Mouse (Mus musculus) CH12F3 (cell line): ENCODE results near the gene Gucy1b2.

Experiments used
- in situ Hi-C: fragments of 300-500 bp; cut with MboI; formaldehyde crosslinking; loops from 2 replicates; pipeline ENCODE4 v1.14.3; 2020; ENCODE audit warnings: low sequenced_read_pairs

The Gucy1b2 gene

DNA sequence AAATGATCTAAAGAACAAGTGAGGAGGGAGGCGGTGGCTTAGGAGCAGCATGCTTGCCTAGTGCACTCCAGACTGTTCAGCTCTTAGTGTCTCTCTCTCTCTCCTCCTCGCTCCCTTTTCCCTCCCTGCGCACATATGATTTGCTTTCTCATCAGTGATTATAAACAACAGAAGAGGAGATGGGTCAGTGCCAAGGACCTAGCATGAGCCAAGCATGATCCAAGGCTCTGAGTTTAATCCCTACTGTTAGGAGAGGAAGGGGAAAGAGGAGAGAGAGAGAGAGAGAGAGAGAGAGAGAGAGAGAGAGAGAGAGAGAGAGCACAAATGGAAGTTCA lies 8.9 kb downstream of the Gucy1b2 start:
- in situ Hi-C loops: no loop called here

DNA sequence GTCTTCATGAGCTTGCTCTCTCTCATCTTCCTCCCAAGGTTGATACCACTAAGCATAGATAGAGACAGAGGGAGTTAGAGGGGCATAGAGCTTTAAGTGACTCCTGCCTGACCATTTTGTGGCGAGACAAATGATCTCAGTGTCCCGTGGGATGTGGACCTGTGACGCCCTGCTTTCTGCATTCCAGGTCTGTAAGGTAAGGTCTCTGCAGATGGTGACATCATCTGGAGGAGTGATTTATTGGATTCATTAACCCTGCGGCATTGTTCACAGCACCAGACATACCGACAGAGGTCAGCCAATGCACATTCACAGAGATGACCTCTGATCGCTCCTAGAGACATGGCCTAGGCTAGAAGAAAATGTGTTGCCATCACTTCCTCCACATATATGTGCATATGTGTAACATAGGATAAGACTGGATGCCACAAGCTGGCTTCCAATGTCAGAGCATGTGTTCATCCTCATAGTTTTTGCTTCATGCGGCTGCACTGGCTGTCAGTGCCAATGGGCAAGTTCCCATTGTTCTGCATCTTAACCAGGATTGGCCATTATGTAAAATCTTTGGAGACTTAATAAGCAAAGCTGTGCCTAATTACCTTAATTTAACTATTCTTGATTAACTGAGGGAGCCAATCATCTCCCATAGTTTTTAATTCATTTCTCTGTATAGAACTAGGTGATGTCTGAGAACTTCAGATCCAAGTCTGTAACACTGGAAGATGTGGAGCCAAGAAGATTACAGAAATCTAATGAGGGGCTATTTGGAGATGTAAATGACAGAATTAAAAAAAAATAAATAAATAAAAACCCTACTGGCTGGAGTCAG lies 9.5 kb downstream of the Gucy1b2 start:
- in situ Hi-C loops: no loop called here

DNA sequence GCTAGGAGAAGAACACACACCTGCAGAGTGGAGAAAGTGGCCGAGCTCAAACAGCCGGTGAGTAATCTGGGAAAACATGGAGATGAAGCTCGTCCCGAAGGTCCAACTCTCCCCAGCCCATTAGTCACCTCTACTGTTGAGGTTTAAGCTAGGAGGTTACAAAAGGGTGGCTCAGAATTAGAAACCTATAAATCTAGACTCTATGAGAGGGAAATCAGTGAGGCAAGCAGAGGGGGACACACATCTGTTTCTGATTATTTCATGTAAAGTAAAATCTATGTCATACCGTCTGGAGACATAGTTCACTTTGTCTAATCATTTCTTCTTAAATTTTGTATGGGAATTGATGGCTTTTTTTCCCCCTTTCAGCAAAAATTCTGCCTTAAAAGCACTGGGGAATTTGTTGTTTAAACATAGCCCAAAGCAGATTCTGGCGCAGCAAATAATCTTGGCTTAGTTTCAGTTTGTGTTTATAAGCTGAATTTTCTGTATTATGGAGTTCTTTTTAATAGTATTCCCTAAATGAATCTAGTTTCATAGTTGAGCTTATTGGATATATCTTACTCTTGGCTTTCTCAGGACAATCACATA lies 12.2 kb downstream of the Gucy1b2 start:
- in situ Hi-C loops: no loop called here

DNA sequence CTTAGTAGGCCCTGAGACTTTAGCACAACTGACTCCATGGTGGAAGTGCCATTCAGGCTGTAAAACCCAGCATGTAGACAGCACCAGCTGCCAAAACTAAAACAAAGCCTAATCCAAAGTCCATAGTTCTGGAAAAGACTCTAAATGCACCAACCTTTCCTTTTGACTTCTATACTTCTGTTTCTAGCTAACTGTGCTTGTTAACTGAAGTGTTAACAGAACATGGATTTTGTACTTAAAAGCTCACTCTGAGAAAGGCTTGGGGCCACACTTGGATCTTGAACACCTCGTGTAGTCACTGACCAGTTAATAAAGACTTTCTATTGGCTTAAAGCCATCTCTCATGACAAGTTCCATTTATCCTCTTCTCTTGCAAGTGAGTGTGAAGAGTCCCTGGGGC lies 13.1 kb downstream of the Gucy1b2 start:
- in situ Hi-C loops: no loop called here

DNA sequence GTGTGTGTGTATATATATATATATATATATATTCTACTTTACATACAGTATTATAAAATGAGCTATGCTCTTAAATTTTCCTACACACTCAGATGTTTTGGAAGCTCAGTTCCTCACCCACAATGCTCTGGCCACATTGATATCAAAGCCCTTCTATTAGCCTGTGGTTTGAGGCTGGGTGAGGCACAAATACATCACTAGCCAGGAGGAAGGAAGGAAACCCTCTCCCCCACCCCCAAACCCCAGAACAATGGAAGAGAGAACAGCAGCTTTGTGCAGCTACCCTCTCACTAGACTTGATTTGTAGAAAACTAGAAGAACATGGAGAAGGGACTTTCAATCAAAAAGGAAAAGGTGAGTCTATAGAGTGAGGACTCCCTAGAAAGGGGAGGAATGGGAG lies 16.1 kb downstream of the Gucy1b2 start:
- in situ Hi-C loops: no loop called here

DNA sequence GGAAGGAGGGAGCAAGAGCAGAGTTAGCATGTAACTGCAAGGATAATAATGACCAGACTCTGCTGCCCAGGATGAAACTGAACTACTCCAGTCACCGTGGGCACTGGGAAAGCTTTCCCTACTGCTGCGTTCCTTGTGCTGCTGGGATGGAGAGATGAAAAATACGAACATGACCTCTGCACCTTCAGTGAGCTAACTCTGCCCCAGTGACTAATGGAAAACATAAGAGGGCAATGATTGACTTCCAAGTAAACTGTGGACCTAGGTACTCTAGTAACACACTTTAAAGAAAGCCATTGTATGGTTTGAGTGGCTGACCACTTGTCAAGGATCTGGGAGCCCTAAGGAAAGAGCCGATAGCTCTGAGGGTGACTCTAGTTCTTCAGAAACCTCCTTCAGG lies 17.9 kb downstream of the Gucy1b2 start:
- in situ Hi-C loops: no loop called here

DNA sequence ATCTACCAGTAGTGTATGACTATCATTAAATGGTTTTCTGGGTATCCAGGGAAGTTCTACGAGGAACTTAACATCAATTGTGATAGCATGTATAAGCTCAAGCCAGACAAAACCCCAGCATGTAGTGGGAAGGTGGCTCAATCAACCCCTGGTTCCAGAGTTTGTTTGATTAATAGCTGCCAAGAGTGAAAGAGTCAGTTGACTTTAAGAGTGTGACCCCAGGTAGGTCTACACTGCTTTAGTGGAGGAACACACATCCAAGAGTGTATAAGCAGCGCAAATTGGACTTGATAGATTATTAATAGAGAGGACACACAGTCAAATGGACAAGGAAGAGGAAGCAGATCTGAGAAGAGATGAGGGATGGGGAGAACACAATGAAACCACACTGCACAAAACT lies 18.3 kb downstream of the Gucy1b2 start:
- in situ Hi-C loops: no loop called here

DNA sequence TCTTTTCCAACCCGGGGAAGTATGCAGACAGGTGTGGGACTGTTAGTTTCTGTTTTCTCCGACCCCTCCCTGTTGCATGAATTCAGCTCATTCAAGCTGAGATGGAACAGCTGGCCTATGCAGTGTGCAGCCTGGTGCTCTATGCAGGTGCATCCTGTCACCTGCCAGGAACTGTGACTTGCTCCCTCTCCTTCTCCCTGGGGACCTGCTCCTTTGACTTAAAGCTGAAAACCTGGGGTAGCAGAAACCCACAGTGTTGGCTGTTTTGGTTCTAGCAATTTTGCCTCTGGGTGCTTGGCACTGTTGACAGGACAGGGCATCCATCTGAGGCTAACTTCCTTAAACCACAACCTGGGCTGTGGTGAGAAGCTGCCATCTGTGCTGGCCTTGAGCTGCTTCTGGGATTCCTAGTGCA lies 30.8 kb downstream of the Gucy1b2 start:
- in situ Hi-C loops: no loop called here

DNA sequence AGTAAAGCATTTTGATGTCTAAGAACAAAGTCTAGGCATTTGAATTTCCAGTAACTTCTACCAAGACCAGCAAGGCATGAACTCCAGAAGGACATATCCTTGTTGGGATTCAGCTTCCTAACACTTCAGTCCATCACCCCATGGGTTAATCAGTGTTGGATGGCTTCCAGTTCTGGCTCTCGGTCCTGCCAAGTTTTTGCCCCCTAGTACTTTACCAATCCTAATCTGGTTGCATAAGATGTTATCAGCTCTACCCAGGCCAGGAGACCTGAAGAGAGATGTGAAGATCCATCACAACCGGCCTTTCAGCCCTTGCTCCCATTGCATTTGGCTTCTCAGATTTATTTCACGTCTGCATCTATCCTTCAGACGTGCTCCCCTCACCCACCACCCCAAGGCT lies 33.8 kb downstream of the Gucy1b2 start:
- in situ Hi-C loops: no loop called here

DNA sequence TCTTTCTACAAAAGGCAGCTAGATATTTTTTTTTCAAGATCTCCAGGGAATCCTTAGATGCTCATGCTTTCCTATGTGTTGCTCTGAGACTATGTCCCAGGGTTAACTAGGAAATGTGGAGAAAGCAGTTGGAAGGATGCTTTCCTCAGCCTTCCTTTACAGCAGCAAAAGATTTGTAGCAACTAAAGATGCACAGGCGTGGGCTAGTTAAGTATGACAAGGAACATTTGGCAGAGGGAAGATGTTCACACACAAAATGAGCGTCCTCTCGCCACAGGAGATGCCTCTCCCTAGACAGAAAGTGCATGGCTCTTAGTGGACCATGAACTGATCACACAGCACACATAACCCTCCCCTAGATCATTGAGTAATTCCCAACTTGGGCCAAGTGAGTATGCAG lies 38.6 kb downstream of the Gucy1b2 start:
- in situ Hi-C loops: no loop called here

DNA sequence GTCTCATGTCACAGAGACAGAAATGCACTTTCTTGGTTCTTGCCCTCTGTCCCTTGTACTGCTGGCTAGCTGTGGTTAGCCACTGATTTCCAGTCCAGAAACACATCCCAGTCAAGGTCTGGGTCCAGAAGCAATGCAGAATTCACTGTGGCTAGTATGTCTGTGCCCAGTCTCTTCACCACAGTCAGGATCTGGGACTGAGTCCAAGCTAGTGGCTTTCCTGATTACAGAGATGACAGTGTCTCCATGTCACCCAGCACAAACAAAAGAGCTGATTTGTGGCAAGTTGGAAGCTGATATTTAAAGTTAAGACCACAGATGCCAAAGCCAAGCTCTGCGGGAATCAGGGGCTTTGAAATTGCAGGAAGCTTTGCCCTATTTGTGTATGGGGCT lies 39.4 kb downstream of the Gucy1b2 start:
- in situ Hi-C loops: no loop called here

DNA sequence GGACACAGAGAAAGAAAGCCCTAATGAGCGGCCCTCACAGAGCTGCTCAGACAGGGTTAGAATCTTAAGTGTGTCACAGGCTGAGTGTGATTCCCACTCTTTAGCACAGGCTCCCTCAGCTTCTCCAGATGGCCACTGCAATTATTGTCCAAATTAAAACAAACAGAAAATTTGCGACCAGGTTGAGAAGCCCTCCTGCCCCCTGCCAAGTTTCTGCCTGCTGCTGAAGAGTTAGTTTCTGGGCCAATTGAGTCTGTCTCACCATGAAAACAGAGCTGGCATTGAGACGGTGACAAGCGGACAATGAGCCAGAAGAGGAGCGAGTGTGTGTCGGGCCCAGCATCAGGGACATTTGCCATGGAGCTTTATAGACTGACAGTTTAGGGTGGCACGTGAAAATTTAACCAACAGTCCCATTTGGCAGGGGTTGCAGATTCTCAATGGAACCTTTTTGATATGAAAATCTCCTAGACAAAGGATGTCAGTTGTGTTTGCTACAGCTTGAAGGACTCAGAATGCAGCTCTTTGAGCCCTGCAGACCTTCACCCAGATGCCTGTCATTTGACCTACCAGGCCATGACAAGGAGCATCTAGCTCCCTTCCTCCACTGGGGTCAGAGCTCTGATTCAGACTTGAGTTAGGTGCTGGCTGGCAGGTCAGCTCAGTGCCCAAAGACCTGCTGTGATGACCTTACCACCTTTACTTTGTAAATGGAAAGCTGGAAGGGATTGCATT lies 39.9 kb downstream of the Gucy1b2 start:
- in situ Hi-C loops: no loop called here

DNA sequence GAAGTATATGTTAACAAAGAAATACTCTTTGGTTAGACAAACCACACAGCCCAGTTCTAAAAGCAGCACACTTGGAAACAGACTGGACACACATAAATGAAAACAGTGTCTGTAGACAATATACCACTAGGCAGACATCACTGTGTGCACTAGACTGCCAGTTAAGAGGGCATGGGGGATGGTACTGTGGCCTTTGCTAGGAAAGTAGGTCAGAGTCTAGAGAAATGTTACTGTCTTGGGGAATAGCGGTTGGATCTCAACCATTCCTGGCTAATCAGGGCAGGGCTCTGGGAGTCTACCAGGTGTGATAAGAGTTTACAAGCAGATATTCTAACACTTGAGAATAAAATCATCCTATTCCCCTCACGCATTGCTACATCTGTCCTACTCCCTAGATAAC lies 60.7 kb downstream of the Gucy1b2 start:
- in situ Hi-C loops: no loop called here

DNA sequence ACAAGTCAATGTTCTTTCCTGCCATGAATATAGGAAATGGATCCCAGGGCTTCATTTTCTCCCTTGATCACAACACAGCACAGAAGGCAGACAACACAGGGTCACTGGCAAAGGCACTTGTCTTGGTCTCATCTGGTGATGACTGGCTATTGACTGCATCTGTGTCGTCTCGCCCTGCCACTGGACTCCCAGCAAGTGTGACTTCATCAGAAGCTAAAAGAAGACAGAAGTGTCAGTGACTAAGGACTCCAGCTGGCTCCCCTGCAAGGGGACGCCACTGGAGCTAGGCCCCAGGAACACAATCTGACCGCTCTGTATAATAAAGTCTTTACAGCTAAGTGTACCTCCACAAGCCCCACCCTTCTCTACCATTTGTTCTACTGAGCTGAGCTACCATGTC lies 63.3 kb downstream of the Gucy1b2 start:
- in situ Hi-C loops: no loop called here

DNA sequence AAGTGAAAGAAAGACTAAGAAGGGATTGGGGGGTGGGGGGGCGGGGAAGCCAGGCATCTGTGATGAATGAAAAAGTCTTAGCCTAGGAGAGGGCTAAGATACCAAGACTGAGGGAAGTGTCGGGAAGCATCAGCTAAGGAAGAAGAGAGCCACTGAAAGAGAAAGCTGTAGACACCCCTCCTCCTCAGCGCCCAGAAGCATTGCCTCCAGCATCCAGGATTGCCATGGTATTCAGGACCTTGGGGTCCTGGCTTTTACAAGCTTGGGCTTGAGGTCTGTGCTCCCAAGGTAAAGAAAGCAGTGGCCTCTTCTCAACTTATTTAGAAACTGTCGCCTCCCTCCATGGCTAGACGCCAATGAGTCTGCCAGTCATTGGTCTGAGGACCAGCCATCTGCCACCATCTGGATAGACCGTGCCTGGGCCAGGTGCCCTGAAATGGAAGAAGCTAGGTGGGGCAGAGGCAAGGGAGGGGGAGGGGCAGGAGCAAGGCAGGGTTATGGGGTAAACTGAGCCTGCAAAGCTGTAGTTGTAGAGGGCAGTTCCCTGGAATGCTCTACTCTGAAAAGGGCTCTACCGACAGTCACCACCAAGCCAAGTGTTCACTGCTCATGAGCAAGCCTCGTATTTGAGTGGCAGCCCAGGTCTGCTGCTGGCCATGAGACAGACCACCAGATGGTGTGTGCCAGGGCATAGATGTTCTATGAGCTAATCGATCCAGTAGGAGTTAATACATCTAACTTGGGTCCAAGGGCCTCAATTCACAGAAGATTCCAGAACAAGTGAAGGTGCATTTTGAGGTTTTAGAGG lies 66.2 kb downstream of the Gucy1b2 start:
- in situ Hi-C loops: no loop called here

DNA sequence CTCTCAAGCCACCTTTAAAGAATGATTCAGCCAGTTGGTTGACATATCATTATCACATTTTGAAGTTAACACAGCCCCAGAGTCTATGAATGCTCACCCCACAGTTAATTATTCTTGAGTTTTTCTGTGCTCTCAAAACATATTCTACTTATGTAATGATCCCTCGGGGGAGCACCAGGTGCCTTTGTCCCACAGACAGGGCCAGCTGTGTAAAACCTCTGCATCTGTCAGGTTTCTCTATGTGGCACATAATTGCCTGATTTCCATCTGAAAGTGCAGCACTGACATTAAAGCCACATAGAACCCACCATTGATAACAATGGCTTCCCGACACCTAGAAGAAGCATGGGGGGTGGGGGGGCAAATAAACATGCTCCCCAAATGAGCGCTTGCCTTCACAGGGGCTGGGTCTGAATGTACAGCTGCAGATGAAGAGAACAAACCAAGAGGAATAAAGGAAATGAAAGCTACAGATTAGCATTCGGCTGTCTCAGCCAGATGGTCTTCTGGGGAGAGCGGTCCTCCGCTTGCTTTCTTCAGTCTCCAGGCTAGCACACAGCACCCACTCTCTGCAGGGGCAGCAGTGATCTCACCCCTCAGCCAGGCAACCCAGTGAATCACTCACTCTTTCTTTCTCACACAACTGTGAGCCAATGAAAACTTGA lies 66.9 kb downstream of the Gucy1b2 start:
- in situ Hi-C loops: no loop called here

DNA sequence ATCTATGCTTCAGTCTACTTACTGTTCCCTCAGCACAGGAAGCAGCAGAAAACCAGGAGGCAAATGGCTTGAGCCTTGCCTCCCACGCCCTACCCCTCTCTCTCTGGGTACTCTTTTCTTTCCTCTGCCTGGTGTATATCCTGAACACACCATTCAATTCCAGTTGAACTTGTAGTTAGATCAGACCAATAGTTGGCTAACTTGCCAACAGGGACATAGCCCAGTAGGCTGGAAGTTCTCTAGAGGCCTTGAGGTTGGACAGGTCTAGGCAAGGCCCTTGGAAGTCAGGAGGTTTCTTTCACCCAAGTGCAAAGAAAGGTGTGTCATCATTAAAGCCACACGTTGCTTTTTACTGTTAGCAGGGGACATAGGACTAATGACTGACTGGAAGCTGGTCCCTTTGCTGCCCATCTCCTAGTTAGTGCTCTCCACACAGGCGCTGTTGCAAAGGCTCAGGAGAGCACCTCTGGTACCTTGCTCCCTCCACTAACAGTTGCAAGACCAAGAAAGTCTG lies 72.2 kb downstream of the Gucy1b2 start:
- in situ Hi-C loops: no loop called here

DNA sequence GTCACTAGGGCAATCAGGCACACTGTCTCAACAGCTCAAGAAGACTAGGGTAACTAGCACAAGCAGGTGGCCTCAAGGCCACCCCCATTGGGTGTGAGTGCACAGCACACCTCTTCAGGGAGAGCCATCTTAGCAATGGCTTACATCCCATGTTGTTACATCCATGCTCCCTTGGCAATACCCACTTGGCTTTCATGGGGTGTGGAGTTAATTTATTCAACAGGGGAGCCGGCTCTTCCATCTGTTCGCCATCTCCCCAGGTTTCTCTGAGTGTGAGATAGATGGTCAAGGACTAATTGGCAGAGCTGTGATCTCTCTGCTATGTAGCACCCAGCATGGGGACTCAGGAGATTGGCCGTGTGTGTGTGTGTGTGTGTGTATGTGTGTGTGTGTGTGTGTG lies 73.0 kb downstream of the Gucy1b2 start:
- in situ Hi-C loops: no loop called here

DNA sequence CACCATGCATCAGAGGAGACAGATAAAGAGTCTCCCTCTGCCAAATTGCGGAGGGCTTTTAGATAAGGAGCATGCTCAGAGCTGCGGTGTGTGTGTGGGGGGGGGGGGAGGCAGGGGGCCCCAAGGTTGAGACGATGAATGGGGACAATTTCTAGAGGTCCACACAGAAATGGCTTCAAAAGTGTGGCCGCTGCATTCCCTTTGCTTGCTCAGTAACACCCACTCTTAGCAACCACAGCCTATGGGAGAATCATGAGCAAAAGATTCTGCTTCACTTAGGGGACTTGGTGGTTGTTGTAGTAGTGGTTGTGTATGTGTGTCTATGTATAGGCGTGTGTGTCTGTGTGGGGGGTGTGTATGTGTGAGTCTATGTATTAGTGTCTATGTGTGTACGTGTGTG lies 75.5 kb downstream of the Gucy1b2 start:
- in situ Hi-C loops: no loop called here

DNA sequence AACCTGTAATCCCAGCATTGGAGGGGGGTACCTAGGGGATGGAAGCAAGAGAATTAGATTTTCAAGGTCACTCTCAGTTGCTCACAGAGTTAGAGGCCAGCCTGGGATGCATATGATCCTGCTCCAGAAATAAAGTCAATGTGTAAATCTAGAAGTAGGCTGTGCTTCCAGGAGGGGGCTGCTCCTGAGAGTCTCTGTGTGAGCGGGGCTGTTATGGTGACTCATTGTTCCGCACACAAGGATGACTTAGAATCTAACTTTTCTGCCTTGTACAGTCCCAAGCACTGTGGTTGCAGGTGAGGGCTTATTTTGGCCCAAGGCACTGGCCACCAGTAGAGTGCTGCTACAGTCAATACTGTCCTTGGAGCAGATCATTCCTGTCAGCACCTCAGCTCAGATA lies 76.7 kb downstream of the Gucy1b2 start:
- in situ Hi-C loops: no loop called here

DNA sequence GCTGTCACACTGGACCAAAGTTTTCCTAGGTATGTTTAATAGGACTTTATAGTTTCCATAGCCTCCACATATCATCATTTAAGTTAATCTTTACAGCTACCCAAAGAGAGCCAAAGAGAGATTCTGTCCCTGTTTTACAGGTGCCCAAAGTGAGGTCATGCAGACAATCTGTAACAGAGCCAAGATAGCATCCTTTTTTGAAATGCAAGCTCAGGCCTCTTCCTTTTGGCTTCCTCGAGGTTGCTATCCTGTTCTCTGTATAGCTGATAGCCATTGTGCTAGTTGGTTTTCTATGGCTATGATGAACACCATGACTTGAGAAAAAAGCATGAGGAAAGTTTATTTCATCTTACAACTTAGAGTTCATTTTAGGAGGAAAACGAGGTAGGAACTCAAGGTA lies 80.0 kb downstream of the Gucy1b2 start:
- in situ Hi-C loops: no loop called here
